Mouse (Mus musculus): ENCODE results near the gene Taok1.

The Taok1 gene

DNA sequence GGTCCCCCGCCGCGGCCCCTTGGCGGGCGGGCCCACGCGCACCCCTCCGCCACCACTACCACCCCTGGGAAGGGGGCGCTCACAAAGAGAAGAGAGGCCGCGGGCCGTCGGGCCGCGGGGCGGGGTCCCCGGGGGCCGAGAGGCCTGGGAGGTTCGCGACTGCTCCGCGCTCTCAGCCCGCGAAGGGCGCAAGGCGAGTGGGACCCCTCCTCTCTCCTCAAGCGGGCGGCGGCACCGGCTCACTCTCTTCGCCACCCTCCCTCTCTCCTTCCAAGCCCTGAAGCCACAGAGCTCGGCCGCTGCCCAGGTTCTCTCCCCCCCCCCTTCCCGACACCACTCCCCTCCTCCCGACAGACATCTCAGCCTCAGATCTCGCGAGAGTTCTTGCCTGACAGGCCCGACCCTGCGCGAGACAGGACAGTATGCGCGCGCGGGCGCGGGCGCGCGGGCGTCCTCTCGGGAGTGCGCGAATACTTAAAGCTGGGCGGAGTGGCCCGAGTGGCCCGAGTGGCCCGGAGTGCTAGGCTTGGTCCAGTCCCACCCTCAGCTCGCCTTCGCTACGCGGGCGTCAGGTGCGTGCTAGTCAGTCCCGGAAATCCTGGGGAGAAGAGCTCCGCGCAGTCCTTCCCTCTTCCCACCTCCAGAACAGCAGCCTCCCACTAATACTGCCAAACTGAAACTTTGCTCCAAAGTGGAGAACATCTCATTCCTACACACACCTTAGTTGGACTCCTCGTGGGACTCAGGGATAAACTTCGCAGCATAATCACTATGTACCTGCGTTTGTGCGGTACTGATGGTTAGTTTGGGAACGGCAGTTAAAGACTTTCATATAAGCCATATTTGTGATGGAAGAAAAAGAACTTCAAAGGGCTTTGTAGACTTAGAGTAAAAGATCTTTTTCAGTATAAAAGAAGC lies at the start of gene Taok1:
TSS of gene Taok1 (minus strand) at position 278 of the 918 bp plus-strand sequence.
- peak; percentile 98 for DNase-seq (ENCODE audit: low read depth, low spot score)

GRCm38 (mm10) chr11:77653406-77654190 lies 46.0 kb upstream of the Taok1 start:
- peak; percentile 93 for DNase-seq (ENCODE audit: low read depth, low spot score)

GRCm38 (mm10) chr11:77652484-77652883 lies 44.9 kb upstream of the Taok1 start:
- DNase-seq (ENCODE audit: low read depth, low spot score): no peak

- no peak for DNase-seq (ENCODE audit: low read depth, low spot score)
Measured at GRCm38 (mm10) chr11:77648878-77649277, 41.3 kb upstream of the Taok1 start.

- no peak for DNase-seq (ENCODE audit: low read depth, low spot score)
Measured at GRCm38 (mm10) chr11:77645481-77645880, 37.9 kb upstream of the Taok1 start.

DNA sequence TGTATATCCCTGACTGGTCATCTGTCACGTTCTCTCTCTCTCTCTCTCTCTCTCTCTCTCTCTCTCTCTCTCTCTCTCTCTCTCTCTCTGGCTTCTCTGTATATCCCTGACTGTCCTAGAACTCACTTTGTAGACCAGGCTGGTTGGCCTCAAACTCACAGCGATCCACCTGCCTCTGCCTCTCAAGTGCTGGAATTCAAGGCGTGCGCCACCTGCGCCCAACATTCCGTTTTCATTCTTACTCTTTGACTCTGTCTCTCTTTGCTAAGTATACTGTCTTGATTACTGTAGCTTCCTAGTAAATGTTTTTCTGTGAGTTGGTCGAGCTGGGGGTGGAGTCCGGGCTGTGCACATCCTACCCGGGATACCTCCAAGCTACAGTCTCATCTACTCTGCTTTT lies 33.8 kb upstream of the Taok1 start:
- DNase-seq (ENCODE audit: low read depth, low spot score): peak; percentile 39

DNA sequence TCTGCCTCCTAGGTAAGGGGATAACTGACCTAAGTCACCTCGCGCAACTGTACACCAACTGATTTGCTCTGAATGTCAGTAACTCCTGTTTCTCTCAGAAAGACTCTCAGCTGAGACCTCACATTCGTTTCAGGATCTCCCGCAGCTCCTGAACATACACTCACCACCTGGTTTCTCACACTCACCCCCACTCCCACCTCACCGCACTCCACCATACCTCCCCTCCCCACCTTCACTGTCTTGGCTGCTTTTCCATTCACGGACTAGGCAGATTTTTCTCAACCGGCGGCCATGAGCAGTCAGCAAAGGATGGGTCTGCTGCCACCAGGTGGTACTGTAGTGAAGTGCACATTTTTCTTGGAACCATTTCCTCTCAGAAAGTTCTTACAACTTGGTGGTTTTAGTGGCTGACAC lies 22.6 kb upstream of the Taok1 start:
- peak; percentile 85 for DNase-seq (ENCODE audit: low read depth, low spot score)

DNA sequence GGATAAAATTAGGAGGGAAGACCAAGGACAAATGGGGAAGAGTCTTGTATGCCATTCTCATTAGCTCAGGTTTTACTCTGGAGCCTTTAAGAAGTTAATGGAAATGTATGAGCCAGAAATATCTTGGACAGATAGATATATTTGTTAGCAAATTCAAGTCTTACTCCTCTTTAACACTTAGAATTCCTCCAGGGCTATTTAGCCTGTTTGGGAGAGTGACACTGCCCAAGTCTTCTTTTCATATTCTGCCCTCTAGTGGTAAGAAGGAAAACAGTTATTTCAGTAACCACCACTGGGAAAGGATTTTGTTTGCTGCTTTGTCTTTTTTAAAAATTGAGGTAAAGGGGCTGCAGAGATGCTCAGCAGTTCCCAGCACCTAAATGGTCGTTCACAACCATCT lies 21.9 kb upstream of the Taok1 start:
- DNase-seq (ENCODE audit: low read depth, low spot score): peak; percentile 77

GRCm38 (mm10) chr11:77626596-77627535 lies 19.3 kb upstream of the Taok1 start:
- DNase-seq (ENCODE audit: low read depth, low spot score): no peak

GRCm38 (mm10) chr11:77625061-77625855 lies 17.6 kb upstream of the Taok1 start:
- peak; percentile 74 for DNase-seq (ENCODE audit: low read depth, low spot score)

- peak; percentile 42 for DNase-seq (ENCODE audit: low read depth, low spot score)
Measured at GRCm38 (mm10) chr11:77624441-77625060, 16.9 kb upstream of the Taok1 start.

DNA sequence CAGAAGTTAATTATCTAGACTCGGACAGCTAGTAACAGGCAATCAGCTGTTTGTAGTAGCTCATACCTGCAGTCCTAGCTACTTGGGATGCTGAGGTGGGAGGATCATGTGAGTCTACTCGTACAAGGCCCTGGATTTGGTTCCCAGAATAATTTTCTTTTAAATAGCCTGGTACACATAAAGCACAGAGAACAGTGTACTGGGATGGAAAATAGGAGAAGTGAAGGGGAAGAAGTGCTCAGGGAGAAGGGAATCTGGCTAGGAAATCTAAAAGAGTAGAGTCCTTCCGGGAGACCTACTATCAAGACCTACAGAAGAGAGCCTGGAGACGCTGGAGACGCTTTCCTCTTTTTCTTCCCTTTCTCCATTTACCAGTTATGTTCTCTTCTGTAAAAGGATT lies 16.4 kb upstream of the Taok1 start:
- DNase-seq (ENCODE audit: low read depth, low spot score): no peak

DNA sequence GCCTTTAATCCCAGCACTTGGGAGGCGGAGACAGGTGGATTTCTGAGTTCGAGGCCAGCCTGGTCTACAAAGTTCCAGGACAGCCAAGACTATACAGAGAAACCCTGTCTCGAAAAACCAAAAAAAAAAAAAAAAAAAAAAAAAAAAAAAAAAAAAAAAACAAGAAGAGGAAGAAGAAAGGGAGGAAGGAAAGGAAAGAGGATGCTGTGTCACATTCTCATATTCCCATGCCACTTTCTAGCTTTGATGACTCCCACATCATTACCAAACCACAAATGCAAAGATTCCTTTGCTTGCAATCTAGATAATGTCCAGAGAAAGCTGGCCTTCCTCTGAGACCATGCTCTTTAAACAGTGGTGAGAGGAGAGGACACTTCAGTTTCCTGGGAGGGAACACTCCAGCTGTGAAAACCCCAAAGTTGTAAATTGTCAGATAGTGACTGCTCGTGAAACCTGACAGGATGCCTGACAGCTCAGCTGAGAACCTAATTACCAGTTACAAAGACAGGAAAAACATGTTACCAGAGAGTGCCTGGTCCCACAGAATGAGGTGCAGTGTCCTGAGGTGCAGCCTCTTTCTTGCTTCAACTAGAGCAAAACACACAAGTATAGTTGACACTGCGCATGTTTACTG lies 14.4 kb upstream of the Taok1 start:
- no peak for DNase-seq (ENCODE audit: low read depth, low spot score)

GRCm38 (mm10) chr11:77615084-77615624 lies 7.5 kb upstream of the Taok1 start:
- DNase-seq (ENCODE audit: low read depth, low spot score): no peak

DNA sequence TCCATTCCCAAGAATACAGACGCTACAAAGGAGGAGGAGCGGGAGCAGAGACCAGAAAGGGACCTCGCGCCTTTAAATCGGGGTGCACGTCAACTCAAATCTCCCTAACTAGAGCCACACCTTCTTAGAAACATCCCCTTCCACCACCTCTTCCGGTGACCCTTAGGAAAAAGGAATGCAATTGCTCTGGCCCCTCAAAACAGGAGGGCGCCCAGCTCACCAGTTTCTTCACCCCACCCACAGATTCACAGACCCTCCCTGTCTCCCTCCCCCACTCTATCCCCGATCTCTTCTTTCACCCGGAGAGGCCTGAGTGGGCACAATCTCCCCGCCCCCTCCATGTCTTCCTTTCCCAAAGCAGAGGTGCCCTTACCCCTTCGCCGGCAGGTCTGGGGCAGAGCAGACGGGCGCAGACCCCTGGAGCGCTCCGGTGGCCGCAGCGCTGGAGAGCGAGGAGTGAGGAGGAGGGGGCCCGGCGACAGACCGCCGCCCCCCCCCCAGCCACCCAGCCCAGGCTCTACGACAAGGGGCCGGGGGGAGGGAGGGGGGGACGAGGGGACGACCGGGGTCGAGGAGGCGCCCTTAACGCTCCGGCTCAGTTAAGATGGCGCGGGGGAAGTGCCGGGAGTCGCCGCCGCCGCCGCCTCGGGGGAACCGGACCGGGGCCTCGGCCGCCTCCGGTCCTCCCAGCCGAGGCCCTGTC lies 629 bp downstream of the Taok1 start:
- DNase-seq (ENCODE audit: low read depth, low spot score): peak; percentile 91

DNA sequence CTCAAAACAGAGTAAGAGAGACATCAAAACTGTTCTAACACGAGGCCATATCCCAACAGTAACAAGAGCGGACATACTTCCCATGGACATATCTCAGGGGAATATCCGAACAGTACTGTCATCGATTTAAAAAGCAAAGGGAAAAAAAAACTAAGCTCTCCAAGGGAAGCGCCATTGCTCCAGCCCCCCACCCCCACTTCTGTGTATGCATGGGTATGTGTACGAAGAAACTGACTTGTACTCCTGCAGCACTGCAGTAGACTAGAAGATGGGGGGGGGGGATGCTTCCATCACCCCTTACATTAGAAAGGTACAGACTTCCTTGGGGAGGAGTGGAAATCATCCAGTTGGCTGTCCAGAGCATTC lies 1.2 kb downstream of the Taok1 start:
- no peak for DNase-seq (ENCODE audit: low read depth, low spot score)

DNA sequence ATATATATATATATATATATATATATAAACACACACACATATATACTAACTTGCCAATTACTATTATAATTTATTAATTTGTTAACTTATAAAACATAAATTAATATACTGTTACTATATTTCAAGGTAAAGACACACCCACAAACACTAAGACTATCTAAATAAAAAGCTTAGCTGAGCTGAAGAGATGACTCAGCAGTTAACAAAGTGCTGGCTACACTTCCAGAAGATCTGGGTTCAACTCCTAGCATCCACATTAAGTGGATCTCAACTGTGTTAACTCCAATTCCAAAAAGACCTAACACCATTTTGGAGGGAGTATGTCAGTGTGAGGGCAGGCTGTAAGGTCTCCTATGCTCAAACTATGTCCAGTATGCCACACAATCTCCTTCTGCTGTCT lies 10.3 kb downstream of the Taok1 start:
- DNase-seq (ENCODE audit: low read depth, low spot score): no peak

- DNase-seq (ENCODE audit: low read depth, low spot score): no peak
Measured at GRCm38 (mm10) chr11:77591388-77591787, 16.2 kb downstream of the Taok1 start.

GRCm38 (mm10) chr11:77590801-77591200 lies 16.8 kb downstream of the Taok1 start:
- no peak for DNase-seq (ENCODE audit: low read depth, low spot score)
